Mouse (Mus musculus) neural tube, embryonic 13.5 days (tissue): ENCODE results near the gene Pik3cb. TPM values are rescaled to one million over a fixed set of nuclear protein-coding genes. Genes with fewer than 3 reads are reported as not detected.

Experiments used
- polyA plus RNA-seq: library from polyadenylated mRNA; unstranded; fragments of >200 nt; fragmentation: Nextera tagmentation; extraction: Ambion mirVana; gene quantifications from 2 replicates; pipeline ENCODE4 v1.2.1, GENCODE M21; 2015

Pik3cb gene
- polyA plus RNA-seq, 1 experiment from 2014 or later: 2.1 TPM

Other genes starting within 250 kb of the Pik3cb start
- gene 7420426K07Rik, start 237.5 kb downstream of the Pik3cb start, polyA plus RNA-seq: not detected in 2 replicates
- 0.63 and 0.68 TPM in 2 replicates for gene Foxl2, start 185.3 kb downstream of the Pik3cb start, polyA plus RNA-seq
- gene Faim, start 154.2 kb downstream of the Pik3cb start, polyA plus RNA-seq: 106 and 127 TPM in 2 replicates
- gene Gm1123, start 104.9 kb downstream of the Pik3cb start, polyA plus RNA-seq: 0.13 TPM in 1 of 2 replicates, not detected in the other
- not detected in 2 replicates for gene Faiml, start 96.6 kb upstream of the Pik3cb start, polyA plus RNA-seq
- 56.2 and 57.1 TPM in 2 replicates for gene Cep70, start 102.7 kb upstream of the Pik3cb start, polyA plus RNA-seq
- gene Esyt3, start 217.9 kb upstream of the Pik3cb start, polyA plus RNA-seq: 0.43 and 0.48 TPM in 2 replicates